Mouse (Mus musculus) thymus, postnatal 36 days (tissue): Measurements from ENCODE around the gene Tnfsf13.
"Not testable (repeated sequence)": the region's sequence is repeated elsewhere in the genome, so short reads cannot be mapped to it uniquely, and the experiment has no call there.

Experiments used
- DNase-seq, 2 experiments: peaks; one replicate each; pipeline ENCODE4 v3.0.0; 2022; ENCODE audit warnings: mixed read lengths in 2 of 2

Tnfsf13 gene

DNA sequence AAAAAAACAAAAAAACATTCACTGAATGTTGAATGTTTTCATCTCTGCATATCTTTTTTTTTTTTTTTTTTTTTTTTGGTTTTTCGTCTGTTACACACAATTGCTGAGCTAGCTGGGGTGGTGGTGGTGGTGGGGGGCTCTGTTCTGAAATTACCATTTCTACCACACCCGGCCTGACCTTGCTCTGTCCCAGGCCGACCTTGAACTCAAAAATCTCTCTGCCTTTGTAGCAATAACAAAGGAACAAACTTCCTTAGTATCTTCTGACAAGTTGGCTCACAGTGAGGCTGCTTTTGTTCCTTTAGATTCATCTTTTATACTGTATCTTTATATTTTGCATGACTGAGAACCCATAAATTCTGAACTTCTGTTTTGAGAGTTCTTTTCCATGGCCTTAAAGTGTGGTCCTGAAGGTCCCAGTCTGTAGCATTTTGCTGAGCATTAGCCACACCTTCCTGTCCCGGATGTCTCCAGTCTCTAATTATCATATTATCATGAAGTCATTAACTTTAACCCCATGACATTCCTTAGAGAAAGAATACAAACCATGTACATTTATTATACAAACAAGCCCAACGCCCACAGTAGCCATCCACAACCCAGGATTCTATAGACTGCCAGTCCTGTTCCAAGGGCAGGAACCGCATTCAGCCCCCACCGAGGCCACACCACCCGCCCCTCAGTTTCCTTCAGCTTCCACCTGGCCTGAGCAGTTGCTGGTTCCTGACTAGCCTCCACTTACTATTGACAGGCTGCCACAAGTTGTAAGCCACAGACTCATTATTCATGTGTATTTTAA is 18.4 kb upstream of the Tnfsf13 start:
- DNase-seq, result no peak

DNA sequence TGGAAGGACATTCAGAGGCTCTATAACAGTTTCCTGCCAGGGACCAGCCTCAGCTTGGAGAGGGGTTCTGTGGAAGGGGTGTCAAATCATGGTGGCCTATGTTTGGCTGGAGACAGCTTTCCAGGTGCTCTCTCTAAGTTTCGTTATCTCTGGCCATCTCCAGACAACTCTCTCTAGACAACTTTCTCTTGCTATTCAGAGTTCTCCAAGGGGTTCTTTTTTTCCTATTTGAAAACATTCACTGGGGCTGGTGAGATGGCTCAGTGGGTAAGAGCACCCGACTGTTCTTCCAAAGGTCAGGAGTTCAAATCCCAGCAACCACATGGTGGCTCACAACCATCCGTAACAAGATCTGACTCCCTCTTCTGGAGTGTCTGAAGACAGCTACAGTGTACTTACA is 17.8 kb upstream of the Tnfsf13 start:
- not testable (repeated sequence) for DNase-seq

DNA sequence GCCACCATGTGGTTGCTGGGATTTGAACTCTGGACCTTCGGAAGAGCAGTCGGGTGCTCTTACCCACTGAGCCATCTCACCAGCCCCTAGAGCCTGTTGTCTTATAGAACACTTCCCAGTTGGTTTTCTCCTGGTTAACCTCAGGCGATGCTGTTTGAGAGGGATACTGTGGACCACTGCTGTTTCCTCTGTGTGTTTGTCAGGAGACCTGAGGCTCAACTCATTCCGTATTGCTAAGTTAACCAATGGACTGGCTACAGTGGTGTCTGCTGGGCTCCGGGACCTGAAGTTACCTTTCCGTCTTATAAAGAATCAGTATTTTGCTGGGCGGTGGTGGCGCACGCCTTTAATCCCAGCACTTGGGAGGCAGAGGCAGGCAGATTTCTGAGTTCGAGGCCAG is 17.3 kb upstream of the Tnfsf13 start:
- DNase-seq, result not testable (repeated sequence)

DNA sequence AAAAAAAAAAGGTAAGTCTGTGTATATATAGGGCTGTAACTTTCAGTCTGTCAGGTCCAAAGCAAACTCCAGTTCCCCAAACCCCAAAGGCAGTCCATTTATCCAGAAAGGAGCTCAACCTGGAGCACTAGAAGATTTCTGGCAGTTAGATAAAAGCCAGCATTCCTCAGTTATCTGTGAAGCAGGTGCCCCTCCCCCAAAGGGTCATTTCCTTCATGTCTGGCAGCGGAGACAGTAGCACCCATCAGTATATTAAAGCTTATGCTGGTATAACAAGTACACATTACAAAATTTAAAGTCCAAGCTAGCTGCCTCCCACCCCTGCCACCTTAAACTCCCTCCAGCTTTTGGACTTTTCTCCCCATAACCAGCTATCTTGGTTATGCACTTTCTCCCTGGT is 14.0 kb upstream of the Tnfsf13 start:
- DNase-seq, result no peak

DNA sequence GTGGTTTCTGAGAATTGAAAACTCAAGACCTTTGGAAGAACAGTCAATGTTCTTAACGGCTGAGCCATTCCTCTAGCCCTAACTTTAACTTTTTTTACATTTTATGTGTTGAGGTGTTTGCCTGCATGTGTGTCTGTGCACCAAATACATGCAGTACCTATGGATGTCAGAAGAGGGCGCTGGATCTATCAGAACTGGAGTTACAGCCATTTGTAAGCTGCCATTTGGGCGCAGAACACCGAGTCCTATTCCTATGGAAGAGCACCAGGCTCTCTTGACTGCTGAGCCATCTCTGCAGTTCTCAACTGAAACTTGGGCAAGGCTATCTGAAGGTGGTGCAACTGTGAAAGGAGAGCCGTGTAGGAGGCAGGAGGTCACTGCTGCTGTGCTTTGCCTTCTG is 13.0 kb upstream of the Tnfsf13 start:
- DNase-seq, result no peak

DNA sequence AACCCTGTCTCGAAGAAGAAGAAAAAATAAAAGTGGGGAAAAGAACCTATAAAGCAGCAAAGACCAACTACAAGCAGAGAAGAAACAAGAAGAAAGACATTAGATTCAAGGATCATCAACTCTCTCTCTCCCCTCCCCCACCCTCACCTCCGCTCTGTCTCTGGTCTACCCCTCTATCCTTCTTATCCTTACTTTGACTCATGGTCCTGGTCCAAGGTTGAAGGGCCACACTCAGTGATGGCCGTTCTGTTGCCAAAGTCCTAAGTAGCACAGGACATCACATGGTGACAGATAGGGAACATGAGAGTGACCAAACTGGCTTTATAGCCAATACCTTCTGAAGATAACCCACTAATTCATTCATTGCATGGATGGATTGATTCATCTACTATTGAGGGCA is 11.8 kb upstream of the Tnfsf13 start:
- DNase-seq, result no peak

DNA sequence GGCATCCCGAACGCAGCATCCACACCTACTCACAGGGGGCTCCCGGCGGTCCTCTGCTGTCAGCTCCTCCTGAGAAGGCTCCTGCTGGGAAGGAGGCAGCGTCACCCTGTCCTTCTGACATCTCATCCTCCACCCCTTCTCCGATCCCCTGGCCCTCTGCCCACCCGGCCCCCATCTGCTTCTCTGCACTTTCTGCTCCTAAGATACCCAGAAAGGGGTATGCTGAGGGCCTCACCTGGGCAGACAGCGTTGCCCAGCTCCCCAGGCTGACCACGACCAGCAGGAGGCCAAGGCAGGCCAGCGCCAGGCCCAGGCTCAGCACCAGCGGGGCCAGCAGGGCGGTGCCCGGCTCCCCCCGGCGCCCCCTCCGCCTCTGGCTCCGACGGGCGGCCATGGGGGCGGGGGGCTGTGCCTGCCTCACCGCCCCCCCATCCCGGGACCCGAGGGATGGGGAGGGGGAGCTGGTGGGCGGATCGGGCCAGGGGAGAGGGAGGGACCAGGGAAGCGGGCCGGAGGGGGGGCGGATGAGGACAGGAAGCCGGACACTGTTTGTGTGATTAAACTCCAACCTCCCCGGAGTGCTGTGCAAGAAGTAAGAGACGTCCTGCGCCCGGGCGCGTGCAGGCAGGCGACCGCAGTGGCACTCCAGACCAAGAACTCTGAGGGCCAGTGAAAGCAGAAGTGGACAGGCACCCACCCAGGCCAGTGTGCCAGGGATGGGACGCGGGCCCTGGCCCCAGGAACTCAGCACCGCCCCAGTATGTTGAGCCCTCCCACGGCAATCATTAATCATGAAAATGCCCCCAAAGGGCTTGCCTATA is 10.0 kb upstream of the Tnfsf13 start, which contains the start of the genes Tnfsf12 and Tnfsfm13:
Tnfsf12 (minus strand) TSS at position 489 of the 821 bp plus-strand sequence.
Tnfsfm13 (minus strand) TSS at position 738 of the 821 bp plus-strand sequence.
- DNase-seq, result peak in 1 of 2 experiments; percentile 12

DNA sequence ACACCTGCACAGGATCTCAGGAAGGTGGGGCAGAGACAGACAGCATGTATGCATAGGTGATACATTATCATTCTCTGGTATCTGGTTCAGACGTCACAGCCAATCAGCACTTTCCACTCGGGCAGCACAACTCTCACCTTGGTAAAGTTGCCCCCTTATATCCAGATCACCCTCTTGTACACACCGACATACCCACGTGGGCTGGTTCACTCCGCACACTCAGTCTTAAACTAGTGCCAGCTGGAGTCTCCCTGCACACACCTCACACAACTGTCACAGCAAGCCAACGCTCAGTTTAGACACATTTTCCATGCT is 9.4 kb upstream of the Tnfsf13 start:
- no peak for DNase-seq

DNA sequence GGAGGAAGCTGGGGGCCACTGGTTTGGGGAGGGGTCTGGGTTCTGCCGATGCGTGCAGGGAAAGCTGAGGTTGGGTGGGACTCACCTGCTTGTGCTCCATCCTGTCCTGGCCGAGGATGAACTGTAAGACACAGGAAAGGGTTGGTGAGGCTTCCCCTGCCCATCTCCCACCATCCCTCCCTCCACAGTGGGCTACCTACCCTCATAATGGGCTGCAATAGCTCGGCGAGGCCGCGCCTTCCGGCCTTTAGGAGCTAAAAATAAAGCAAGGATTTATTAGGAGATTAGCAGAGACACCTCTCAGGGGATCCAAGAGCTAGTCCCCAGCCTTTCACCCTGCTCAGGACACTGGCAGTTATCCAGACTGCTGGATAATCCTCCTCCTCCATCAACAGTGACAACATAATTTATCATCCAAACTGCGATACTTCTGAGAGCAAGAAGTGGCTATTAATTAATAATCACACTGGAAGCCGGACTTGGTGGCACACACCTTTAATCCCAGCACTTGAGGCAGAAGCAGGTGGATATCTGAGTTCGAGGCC is 7.9 kb upstream of the Tnfsf13 start:
- DNase-seq, result no peak

DNA sequence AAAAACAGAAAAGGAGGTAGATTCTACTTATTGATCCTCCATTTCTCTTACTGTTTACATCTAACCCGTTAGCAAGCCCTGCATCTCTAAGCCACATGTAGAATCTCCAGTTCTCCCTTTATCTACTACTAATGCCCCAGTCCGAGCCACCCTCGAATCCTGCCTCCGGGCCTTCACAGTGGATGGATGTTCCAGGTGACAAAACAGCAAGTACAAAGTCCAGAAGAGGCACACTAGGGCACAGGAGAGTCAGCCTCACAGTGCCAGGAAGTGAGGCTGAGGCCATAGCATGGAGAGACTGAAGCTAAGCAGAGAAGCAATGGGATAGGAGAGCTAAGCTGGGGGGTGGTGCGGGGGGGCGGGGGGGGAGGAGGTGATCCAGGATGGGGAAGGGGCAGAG is 7.3 kb upstream of the Tnfsf13 start:
- DNase-seq, result no peak

DNA sequence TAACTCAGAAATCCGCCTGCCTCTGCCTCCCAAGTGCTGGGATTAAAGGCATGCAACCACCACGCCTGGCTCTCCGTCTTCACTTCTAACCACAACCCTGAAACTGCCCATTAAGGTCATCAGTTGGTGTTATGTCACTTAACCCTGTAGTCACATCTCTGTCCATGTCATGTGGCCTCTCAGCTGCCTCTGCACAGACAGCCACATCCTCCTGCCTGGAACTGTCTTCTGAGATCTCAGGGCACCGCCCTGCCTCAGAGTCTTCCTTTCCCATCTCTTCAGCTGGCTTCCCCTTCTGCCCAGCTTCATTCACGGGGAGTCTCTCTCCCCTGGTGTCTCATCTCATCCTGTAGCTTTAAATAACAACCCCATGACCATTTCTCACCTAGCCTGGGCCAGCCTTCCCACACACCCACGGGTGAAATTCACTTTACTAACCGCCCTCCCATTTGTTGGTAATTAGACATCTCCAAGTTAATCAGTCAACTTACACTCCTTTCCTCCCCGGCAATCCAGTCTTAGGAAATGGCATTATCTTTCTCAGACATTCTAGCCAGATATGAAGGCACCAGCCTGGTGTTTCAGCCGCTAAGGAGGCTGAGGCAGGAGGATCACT is 6.7 kb upstream of the Tnfsf13 start:
- no peak for DNase-seq

DNA sequence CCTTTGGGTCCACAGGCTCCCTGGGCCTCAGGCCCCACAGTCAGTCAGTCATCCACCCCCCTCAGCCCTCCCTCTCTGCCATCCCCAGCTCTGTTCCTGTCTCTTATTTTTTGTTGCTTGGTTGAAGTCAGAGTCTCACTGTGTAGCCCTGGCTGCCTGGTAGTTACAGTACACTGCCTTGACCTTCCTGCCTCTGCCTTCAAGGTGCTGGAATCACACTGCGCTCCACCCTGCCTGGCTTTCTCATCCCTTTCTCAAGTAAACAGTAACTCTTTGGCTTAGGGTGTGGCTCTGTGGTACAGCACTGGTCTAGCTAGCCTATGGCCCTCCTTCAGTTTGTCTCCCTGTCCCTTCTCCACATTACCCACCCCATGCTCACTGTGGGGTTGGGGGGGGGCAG is 4.3 kb upstream of the Tnfsf13 start:
- DNase-seq, result no peak

DNA sequence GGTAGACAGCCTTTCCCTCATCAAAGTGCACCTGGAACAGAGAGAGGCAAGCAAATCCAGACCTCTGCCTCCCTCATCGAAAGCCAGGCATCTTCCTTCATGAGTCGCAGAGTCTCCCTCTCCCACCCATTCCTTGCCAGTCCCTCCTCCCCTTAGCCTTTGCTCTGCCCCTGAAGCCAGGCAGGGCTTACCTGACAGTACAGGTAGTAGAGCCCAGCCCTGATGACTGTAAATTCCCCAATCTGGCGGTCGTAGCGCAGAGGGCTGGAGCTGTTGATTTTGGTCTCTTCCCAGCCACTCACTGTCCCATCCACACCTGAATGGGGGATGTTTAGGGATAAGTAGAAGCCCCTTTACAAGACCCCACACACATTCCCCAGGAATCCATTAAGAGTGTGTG is 1.5 kb upstream of the Tnfsf13 start:
- no peak for DNase-seq

DNA sequence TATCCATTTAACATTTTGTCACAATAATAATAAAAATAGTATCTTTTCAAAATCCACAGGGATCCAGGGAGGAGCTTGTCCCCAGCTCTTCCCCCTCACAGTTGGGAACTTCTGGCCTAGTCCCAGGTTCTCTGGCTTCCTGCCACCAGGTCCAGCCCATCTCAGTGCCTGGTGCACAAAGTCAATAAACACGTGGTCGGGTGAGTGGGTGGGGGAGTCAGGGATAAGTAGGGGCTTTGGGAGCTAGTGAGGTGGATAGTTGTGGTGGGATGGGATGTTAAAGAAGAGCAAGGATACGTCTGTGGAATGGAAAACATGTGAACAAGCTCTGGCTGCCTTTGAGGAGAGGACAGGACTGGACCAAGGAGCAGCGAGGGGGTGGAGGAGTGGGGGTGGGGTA is 793 bp upstream of the Tnfsf13 start:
- no peak for DNase-seq

DNA sequence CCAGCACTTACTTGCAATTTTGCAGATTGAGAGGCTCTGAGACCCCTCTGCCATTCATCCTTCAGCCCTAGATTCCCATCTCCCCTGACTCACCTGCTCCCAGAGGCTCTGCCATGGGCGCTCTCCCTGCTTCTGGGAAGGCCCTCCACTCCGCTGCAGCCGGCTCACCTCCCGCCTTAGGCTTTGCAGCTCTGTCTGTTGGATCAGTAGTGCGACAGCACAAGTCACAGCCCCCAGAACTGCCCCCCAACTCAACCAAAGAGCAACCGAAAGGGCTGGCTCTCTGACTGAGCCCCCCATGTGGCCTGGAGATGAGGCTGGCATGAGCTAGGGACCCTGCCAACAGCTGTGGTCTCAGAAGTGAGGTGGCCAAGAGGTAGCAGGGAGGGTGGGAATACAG is 648 bp downstream of the Tnfsf13 start:
- no peak for DNase-seq

DNA sequence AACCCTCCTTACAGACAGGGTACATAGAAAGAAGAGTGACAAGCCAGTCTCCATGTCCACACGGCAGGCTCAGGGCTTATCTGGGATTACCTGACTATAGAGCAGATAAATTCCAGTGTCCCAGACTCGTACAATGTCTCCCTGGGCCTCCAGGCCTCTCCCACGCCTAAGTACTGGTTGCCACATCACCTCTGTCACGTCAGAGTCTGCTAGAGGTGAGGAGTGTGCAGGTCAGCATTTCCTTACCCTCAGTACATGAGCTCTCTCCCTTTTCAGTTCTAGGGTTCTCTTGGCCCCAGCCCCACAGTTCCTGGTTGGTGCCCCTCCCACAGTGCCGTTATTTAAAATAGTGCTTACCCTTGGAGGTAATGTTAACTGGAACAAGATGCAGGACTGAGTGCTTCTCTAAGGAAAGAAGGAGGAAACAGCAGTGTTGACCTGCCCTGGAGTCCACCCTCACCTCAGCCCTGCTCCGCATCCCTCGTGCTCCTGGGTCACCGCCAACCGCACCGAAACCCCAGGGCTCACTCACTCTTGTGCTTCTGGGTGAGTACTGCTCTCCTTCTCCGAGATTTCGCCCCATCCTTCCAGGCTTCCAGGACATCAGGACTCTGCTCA is 1.3 kb downstream of the Tnfsf13 start:
- DNase-seq, result no peak

DNA sequence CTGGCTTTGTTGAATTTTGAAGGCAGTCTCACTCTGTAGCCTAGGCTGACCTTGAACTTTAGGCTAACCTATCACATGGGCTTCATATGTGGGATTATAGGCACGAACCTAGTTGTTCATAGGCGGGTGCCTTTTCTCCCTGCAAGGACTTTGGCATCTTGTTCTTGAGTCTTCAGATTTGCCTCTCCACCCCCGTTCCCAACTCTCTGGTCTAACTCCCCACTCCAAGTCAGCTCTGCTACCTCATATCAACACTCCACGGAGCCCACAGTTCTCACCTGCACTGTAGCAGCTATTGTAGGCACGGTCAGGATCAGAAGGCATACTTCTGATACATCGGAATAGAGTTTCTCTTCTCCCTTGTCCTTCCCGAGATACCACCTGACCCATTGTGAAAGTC is 2.0 kb downstream of the Tnfsf13 start:
- DNase-seq, result no peak

DNA sequence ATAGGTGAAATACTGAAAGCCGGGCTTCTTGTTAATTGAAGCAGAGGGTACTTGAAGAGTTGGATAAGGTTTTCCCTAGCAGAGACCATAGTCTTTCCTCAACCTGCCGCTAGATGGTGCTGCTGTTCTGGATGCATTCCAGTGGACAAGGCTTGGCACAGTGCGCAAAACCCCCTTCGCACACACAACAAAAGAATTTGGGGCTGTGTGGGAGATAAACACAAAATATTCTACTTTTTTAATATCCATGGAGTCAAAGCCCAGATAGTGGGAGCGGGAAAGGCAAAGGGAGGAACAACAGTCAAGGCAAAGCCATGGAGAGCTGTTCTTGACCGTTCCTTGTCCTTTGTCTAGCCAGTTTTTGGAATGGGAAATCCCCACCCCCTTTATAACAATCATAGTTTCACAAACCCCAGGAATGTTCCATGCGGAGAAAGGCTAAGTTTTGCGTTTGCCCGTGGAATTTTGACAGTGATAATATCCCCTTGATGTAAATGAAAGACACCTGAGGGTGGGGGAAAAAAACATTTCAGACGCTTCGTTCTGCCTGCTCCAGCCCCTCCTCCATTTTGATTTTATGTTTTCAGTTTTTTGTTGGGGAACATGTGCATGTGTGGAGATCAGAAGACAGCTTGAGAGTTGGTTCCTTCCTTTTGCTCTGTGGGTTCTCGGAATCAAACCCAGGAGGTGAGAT is 2.6 kb downstream of the Tnfsf13 start:
- peak; percentile 78 to 82 for DNase-seq

DNA sequence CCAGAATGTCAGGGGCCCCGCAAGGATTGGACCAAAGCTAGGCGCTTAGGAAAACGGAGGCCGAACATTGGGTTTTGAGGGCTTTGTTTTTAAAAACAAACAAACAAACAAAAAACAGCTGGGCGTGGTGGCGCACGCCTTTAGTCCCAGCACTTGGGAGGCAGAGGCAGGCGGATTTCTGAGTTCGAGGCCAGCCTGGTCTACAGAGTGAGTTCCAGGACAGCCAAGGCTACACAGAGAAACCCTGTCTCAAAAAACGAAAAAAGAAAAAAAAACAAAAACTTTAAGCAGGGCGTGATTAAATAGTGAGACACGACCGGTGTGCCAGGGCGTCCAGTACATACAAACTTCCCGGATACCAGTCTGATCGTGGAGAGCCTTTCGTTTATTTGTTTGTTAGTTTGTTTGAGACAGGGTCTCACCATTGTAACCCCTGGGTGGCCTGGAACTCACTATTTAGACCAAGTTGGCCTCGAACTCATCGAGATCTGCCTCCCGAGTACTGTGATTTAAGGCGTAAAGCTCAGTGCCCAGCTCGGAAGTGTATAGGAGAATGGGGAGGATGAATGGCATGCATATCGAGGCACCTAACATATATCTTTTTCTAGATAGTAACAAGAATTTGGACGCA is 3.3 kb downstream of the Tnfsf13 start:
- DNase-seq, result no peak

DNA sequence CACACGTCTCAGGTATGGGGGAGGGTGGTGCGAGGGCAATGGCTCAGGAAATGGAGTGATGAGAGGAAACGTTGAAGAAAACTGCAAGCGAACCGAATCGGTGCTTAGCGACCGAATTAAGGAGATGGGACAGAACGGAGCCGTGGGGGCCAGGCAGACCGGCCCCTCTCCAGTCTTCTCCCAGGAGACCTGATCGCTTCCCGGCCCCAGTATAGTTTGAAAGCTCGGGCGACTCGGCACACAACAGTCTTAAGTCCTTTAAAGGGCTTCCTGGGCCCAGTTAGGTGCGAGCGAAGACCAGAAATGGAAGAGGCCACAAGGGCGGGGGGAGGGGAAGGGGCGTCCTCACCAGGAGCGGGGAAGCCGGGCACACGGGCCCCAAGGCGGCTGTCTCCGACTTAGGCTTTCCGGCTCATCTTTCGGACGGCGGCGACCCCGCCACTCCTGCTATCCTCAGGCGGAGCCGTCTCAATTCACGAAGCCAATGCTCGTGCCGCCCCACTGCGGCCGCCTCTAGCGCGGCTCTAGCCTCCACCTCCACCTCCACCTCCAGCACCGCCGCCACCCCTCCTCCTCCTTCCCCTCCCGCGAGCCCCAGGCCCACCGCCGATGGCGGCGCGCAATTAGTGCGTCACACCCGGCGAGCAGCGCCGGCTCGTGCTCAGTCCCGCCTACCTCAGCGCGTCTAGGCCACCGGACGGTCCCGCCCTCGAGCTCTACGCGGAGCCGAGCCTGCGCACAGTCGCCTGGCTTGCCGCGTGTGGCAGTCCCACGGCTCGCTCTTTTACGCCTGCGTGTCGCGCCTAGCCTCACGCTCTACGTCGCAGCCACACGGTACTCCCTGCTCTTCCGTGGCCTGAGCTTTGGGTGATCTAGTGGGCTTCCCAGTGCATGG is 4.0 kb downstream of the Tnfsf13 start, which contains the start of gene Senp3:
Senp3 (minus strand) TSS at position 771 of the 895 bp plus-strand sequence.
- peak; percentile 95 to 98 for DNase-seq
